Comparison of ENCODE assay signal across 41 mouse cellular contexts in the genomic region with DNA sequence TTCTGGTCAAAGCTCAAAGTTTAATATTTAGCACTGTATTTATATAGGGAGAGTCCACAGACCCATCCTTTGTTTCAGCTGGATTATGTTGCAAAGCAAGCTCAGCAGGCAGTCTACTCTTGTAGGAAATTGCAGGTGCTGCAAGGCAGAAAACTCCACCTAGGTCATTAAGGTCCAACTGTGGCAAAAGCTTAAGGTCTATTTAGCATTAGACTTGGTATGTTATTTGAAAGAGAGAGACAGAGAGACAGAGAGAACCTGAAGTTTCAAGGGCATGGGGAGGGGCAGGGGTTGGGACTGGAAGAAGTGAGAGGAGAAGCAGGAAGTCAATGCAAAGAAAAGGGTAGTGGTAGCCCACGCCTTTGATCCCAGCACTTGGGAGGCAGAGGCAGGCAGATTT. TPM values are rescaled to one million over a fixed set of nuclear protein-coding genes. Genes with fewer than 3 reads are reported as not detected.
"Had no signal": no experiment of that assay in that cellular context is flagged by ENCODE, and none has a peak within 500 bp of the region (broad histone marks: within the 10 kb centered on the region; RNA-seq: fewer than 3 reads in every experiment).

No protein-coding gene starts in this region.

- H3K9ac ChIP-seq: heart, embryonic 13.5 days; heart, embryonic 15.5 days; hindbrain, embryonic 13.5 days; hindbrain, embryonic 15.5 days; kidney, embryonic 15.5 days; limb, embryonic 13.5 days; limb, embryonic 15.5 days; liver, embryonic 12.5 days; liver, embryonic 14.5 days had no signal

- H3K27ac ChIP-seq: heart, adult 2 months; heart, embryonic 13.5 days; heart, embryonic 15.5 days; hindbrain, embryonic 13.5 days; hindbrain, embryonic 15.5 days; hindbrain, postnatal 0 days; kidney, embryonic 15.5 days; kidney, postnatal 0 days; limb, embryonic 13.5 days; limb, embryonic 15.5 days; liver, embryonic 12.5 days; liver, embryonic 14.5 days had no signal

- H3K4me1 ChIP-seq: heart, embryonic 13.5 days; heart, embryonic 15.5 days; hindbrain, embryonic 13.5 days; hindbrain, embryonic 15.5 days; kidney, embryonic 15.5 days; limb, embryonic 13.5 days; limb, embryonic 15.5 days; liver, embryonic 12.5 days had no signal

- DNase-seq: gastrocnemius, postnatal 14 days; gastrocnemius, postnatal 36 days; heart, adult 2 months; heart, postnatal 4 days; kidney, adult 11 months; kidney, adult 2 months; kidney, adult 9 months; kidney, postnatal 14 days; kidney, postnatal 36 days; layer of hippocampus, adult 9-11 months; layer of hippocampus, postnatal 36 days; left cerebral cortex, postnatal 4 days had no signal

- H3K27me3 ChIP-seq: heart, embryonic 13.5 days; heart, embryonic 15.5 days; hindbrain, embryonic 13.5 days; hindbrain, embryonic 15.5 days; kidney, embryonic 15.5 days; limb, embryonic 13.5 days; limb, embryonic 15.5 days; liver, embryonic 12.5 days had no signal

- ATAC-seq: hindbrain, postnatal 0 days; intestine, embryonic 16.5 days; liver, embryonic 12.5 days had no signal

- H3K36me3 ChIP-seq: heart, embryonic 13.5 days; heart, embryonic 15.5 days; hindbrain, embryonic 13.5 days; hindbrain, embryonic 15.5 days; kidney, embryonic 15.5 days; limb, embryonic 13.5 days; limb, embryonic 15.5 days; liver, embryonic 12.5 days had no signal

- H3K4me3 ChIP-seq: heart, adult 2 months; heart, embryonic 13.5 days; heart, embryonic 15.5 days; hindbrain, embryonic 13.5 days; hindbrain, embryonic 15.5 days; kidney, embryonic 15.5 days; limb, embryonic 13.5 days; limb, embryonic 15.5 days; liver, embryonic 12.5 days had no signal

- H3K9me3 ChIP-seq: heart, embryonic 15.5 days; hindbrain, embryonic 13.5 days; hindbrain, embryonic 15.5 days; kidney, embryonic 15.5 days; limb, embryonic 15.5 days; liver, embryonic 12.5 days had no signal

RNA-seq across cellular contexts. Expression of gene H2al2a, which starts 14.0 kb away (rescaled TPM):
- total RNA-seq: gastrocnemius, adult 18-20 months; gastrocnemius, adult 8-10 months; gastrocnemius, postnatal 14 days; gastrocnemius, postnatal 36 days; heart, adult 2 months; heart, postnatal 25 days; heart, postnatal 4 days; hindbrain, postnatal 0 days; layer of hippocampus, adult 18-20 months; layer of hippocampus, adult 8-10 months; layer of hippocampus, postnatal 14 days; layer of hippocampus, postnatal 36 days; left cerebral cortex, adult 18-20 months; left cerebral cortex, adult 8-10 months; left cerebral cortex, postnatal 10 days; left cerebral cortex, postnatal 25 days; left cerebral cortex, postnatal 4 days; liver, adult 2 months had no signal
- polyA plus RNA-seq: heart, embryonic 11.5 days; heart, embryonic 13.5 days; heart, embryonic 15.5 days; heart, postnatal 0 days; hindbrain, embryonic 11.5 days; hindbrain, embryonic 13.5 days; hindbrain, embryonic 15.5 days; hindbrain, postnatal 0 days; intestine, embryonic 14.5 days; intestine, embryonic 16.5 days; kidney, embryonic 15.5 days; kidney, postnatal 0 days; large intestine, adult 2 months; limb, embryonic 11.5 days; limb, embryonic 13.5 days; limb, embryonic 15.5 days; liver, adult 2 months; liver, embryonic 12.5 days; liver, embryonic 14.5 days had no signal
